Mouse (Mus musculus): ENCODE measurements at regions not wholly inside any gene's neighbourhood (a gene's known extent, or its start where the extent isn't known, plus 50 kb on each side); places are given as distances from the start of the nearest gene placed in this dataset.

DNA sequence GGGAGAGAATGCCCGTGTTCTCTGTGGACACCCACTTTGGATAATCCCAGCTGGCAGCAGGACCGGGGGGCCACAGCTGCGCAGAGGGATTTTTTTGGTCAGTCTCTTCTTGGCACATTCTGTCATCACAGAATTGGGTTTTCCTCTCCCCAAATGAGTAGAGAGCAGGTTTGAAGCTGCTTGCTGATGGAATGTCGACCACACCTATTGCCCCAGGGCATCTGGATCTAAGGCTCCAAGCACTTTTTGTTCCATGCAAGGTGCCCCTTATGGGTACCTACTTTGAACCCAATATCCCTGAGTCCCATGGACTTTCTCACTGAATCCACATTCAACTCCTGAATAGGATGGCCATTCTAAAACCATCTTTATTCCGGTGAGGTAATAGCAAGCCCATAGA, 314.3 kb upstream of the Npvf start:
- Histone ChIP-seq H3K27ac (no peak overlapping the region), H3K9me3 (replicated peaks; ENCODE audit: low read length) (no peaks in the 10 kb centered on the region), H3K4me2 (ENCODE audit: low read length) (no peak overlapping the region), H3K36me3 (ENCODE audit: insufficient read depth, low read length) (no peaks in the 10 kb centered on the region), H3K4me3 (replicated peaks; ENCODE audit: low read depth, low read length) (no peak overlapping the region), H3K27me3 (ENCODE audit: insufficient read depth, low read length) (no peaks in the 10 kb centered on the region), H3K4me1 (replicated peaks; ENCODE audit: insufficient read depth, low read length) (peaks cover 10% of the 10 kb centered on the region; the same call in 1 of the 2 replicates), H3K9ac (ENCODE audit: low read depth, low read length) (no peak overlapping the region)
- DNase-seq (ENCODE audit: low spot score) (no peak), ATAC-seq (replicated peaks; ENCODE audit: low FRiP score, low read depth) (no peak)
- 89% methylated on average over 5 of the region's 5 CpGs for WGBS
- TF ChIP-seq CTCF (IDR thresholded peaks at IDR 0.05; ENCODE audit: low read depth) = no peak

DNA sequence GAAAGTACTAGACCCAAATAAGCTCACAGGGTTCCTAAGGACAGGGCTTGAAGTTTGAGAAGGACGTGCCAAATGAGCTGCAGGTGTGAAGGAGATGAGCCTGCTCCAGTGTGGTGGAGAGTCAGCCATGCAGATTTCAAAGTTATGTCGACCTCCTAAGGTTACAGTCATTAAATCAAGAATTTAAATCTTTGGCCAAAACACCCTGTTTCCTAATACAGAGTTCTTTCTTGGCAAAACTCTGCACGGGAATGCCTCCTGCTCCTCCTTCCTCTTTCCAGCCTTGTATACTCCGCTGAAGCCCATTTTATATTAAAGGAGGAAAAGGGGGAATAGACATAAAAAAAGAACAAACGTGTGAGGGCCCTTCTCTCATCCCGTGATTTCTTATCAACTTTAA, 315.1 kb upstream of the Npvf start:
- DNase-seq (ENCODE audit: low spot score) (peak; percentile 55), ATAC-seq (replicated peaks; ENCODE audit: low FRiP score, low read depth) (no peak)
- peaks cover 10% of the 10 kb centered on the region; the same call in 1 of the 2 replicates for H3K4me1 ChIP-seq (replicated peaks; ENCODE audit: insufficient read depth, low read length)
- H3K27ac ChIP-seq = no peak overlapping the region
- no peak overlapping the region for H3K4me3 ChIP-seq (replicated peaks; ENCODE audit: low read depth, low read length)
- no peaks in the 10 kb centered on the region for H3K9me3 ChIP-seq (replicated peaks; ENCODE audit: low read length)
- H3K27me3 ChIP-seq (ENCODE audit: insufficient read depth, low read length) = no peaks in the 10 kb centered on the region
- no peak for TF ChIP-seq CTCF (IDR thresholded peaks at IDR 0.05; ENCODE audit: low read depth)
- no peaks in the 10 kb centered on the region for H3K36me3 ChIP-seq (ENCODE audit: insufficient read depth, low read length)
- no peak overlapping the region for H3K9ac ChIP-seq (ENCODE audit: low read depth, low read length)
- H3K4me2 ChIP-seq (ENCODE audit: low read length) = no peak overlapping the region
- WGBS = 20% methylated on average over 6 of the region's 6 CpGs

DNA sequence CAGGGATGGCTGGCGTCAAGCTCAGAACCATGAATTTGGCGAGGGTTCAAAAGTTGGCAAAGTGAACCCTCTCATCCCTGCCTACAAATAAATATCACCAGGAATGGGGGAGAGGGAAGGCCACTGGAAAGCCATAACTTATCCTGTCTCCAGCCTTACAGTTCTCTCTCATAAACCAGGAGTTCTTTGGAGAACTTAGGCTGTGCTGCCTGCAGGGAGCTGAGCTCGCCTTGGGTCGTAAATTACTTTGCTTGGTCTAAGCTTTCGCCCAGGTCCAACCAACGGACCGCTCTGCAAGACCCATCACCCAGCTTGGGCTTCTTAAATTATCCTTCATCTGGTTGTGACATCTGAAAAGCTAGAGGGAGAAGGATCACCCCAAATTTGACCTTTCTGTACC, 315.8 kb upstream of the Npvf start:
- H3K9ac ChIP-seq (ENCODE audit: low read depth, low read length) = no peak overlapping the region
- ATAC-seq (replicated peaks; ENCODE audit: low FRiP score, low read depth) (0 out of 2 replicates have a peak, but pooled peaks have one; percentile 49), DNase-seq (ENCODE audit: low spot score) (peak; percentile 87)
- H3K4me3 ChIP-seq (replicated peaks; ENCODE audit: low read depth, low read length) = no peak overlapping the region
- H3K27me3 ChIP-seq (ENCODE audit: insufficient read depth, low read length) = no peaks in the 10 kb centered on the region
- peaks cover 15% of the 10 kb centered on the region; the same call in 1 of the 2 replicates for H3K4me1 ChIP-seq (replicated peaks; ENCODE audit: insufficient read depth, low read length)
- peak overlapping the region; percentile 27; the same call in 1 of the 2 replicates for H3K4me2 ChIP-seq (ENCODE audit: low read length)
- WGBS = 7% methylated on average over 7 of the region's 7 CpGs
- H3K36me3 ChIP-seq (ENCODE audit: insufficient read depth, low read length) = no peaks in the 10 kb centered on the region
- no peak for TF ChIP-seq CTCF (IDR thresholded peaks at IDR 0.05; ENCODE audit: low read depth)
- no peak overlapping the region; the same call in 1 of the 2 replicates for H3K27ac ChIP-seq
- no peaks in the 10 kb centered on the region for H3K9me3 ChIP-seq (replicated peaks; ENCODE audit: low read length)

DNA sequence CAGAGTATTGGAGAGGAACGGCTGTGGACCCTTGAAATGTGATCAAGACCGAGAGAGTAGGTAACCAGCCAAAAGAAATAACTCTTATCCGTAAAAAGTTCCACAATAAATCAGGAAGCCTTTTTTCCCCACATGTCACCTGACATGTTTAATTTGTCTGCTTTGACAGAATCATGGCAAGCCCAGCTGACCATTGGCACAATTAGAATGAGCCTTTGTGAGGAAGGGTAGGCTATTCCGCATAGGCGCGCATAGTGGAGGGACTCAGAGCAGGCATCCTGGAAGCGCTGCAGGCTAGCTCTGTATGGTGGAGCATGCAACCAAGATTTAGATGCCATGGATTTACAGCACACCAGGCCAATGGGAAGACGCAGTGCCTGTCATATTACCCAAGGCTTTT, 316.5 kb upstream of the Npvf start:
- no peak overlapping the region for H3K4me3 ChIP-seq (replicated peaks; ENCODE audit: low read depth, low read length)
- 30% methylated on average over 8 of the region's 8 CpGs for WGBS
- no peak overlapping the region for H3K4me2 ChIP-seq (ENCODE audit: low read length)
- peaks cover 15% of the 10 kb centered on the region; the same call in 1 of the 2 replicates for H3K4me1 ChIP-seq (replicated peaks; ENCODE audit: insufficient read depth, low read length)
- no peaks in the 10 kb centered on the region for H3K9me3 ChIP-seq (replicated peaks; ENCODE audit: low read length)
- no peak overlapping the region; the same call in 1 of the 2 replicates for H3K27ac ChIP-seq
- TF ChIP-seq CTCF (IDR thresholded peaks at IDR 0.05; ENCODE audit: low read depth) = no peak
- no peak overlapping the region for H3K9ac ChIP-seq (ENCODE audit: low read depth, low read length)
- no peaks in the 10 kb centered on the region for H3K27me3 ChIP-seq (ENCODE audit: insufficient read depth, low read length)
- H3K36me3 ChIP-seq (ENCODE audit: insufficient read depth, low read length) = no peaks in the 10 kb centered on the region
- ATAC-seq (replicated peaks; ENCODE audit: low FRiP score, low read depth) (no peak), DNase-seq (ENCODE audit: low spot score) (peak; percentile 59)

DNA sequence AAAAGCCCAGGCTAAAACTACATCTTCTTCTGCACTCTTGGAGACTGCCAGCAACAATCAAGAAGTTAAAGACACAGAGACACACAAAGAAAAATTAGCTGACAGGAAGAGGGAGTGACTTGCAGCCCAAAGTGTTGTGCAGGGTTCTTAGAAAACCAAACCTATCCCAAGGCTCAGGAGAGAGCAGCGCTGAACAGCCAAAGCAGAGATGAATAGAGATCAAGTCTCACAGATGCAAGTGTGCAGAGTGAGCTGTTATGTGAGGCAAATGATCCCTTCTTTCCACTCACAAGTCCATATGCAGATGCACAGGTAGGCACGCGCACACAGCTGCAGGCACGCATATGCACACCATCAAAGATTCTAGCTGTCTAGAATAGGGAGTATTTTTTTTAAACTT, 318.0 kb upstream of the Npvf start:
- WGBS = 46% methylated on average over 4 of the region's 4 CpGs
- Histone ChIP-seq H3K27me3 (ENCODE audit: insufficient read depth, low read length) (no peaks in the 10 kb centered on the region), H3K4me2 (ENCODE audit: low read length) (no peak overlapping the region), H3K27ac (peak overlapping the region; percentile 71), H3K36me3 (ENCODE audit: insufficient read depth, low read length) (no peaks in the 10 kb centered on the region), H3K4me1 (replicated peaks; ENCODE audit: insufficient read depth, low read length) (peaks cover 18% of the 10 kb centered on the region), H3K4me3 (replicated peaks; ENCODE audit: low read depth, low read length) (no peak overlapping the region), H3K9me3 (replicated peaks; ENCODE audit: low read length) (no peaks in the 10 kb centered on the region), H3K9ac (ENCODE audit: low read depth, low read length) (no peak overlapping the region)
- ATAC-seq (replicated peaks; ENCODE audit: low FRiP score, low read depth) (no peak), DNase-seq (ENCODE audit: low spot score) (peak; percentile 54)
- TF ChIP-seq CTCF (IDR thresholded peaks at IDR 0.05; ENCODE audit: low read depth) = no peak

DNA sequence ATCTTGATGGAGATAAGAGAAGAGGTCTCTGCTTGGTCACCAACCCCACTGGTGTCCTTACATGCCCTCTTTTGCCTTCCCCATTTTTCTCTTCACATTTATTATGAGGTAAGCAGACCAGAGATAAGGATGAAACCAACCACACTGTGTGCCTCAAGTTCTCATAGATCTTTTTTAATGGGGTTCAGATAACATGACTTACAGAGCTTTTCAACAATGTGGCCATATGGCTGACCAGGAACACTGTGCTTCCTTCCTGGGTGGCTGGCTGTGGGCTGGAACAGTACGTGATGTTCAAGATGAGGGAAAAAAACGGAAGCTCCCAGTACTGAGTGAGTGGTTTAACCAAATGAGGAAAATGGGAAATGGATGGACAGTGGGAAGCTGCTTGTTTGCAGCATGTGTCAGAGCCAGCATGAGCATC, 319.0 kb upstream of the Npvf start:
- Histone ChIP-seq H3K9ac (ENCODE audit: low read depth, low read length) (no peak overlapping the region), H3K27ac (peak overlapping the region; percentile 80), H3K36me3 (ENCODE audit: insufficient read depth, low read length) (no peaks in the 10 kb centered on the region), H3K4me3 (replicated peaks; ENCODE audit: low read depth, low read length) (no peak overlapping the region), H3K4me2 (ENCODE audit: low read length) (no peak overlapping the region), H3K27me3 (ENCODE audit: insufficient read depth, low read length) (no peaks in the 10 kb centered on the region), H3K9me3 (replicated peaks; ENCODE audit: low read length) (no peaks in the 10 kb centered on the region), H3K4me1 (replicated peaks; ENCODE audit: insufficient read depth, low read length) (peaks cover 25% of the 10 kb centered on the region)
- ATAC-seq (replicated peaks; ENCODE audit: low FRiP score, low read depth) = 0 out of 2 replicates have a peak, but pooled peaks have one; percentile 27
- peak; percentile 86 for DNase-seq (ENCODE audit: low spot score)
- TF ChIP-seq CTCF (IDR thresholded peaks at IDR 0.05; ENCODE audit: low read depth) = no peak
- 58% methylated on average over 2 of the region's 2 CpGs for WGBS

DNA sequence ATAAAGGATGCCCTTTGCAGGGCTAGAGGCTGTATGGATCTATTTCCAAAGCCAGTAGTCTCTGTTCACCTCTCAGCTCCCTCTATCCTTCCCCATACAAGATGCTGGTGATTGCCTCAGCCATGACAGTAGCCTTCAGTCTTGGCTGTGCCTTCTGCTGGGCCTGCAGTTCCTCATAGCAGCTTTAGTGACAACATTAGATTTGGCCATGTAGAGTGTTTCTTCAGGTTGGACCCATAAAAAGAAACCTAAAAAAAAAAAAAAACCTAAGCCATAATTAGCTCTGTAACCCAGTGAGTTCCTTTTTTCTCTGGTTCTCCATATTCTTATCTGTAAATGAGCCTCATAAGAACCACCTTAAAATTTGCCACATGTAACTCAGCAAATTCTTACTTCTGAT, 319.6 kb upstream of the Npvf start:
- ATAC-seq (replicated peaks; ENCODE audit: low FRiP score, low read depth) (no peak), DNase-seq (ENCODE audit: low spot score) (no peak)
- no peak for TF ChIP-seq CTCF (IDR thresholded peaks at IDR 0.05; ENCODE audit: low read depth)
- no peak overlapping the region for H3K9ac ChIP-seq (ENCODE audit: low read depth, low read length)
- H3K4me1 ChIP-seq (replicated peaks; ENCODE audit: insufficient read depth, low read length) = peaks cover 25% of the 10 kb centered on the region
- H3K4me3 ChIP-seq (replicated peaks; ENCODE audit: low read depth, low read length) = no peak overlapping the region
- H3K4me2 ChIP-seq (ENCODE audit: low read length) = no peak overlapping the region
- H3K27ac ChIP-seq = peak overlapping the region; percentile 80
- no peaks in the 10 kb centered on the region for H3K36me3 ChIP-seq (ENCODE audit: insufficient read depth, low read length)
- no peaks in the 10 kb centered on the region for H3K9me3 ChIP-seq (replicated peaks; ENCODE audit: low read length)
- no peaks in the 10 kb centered on the region for H3K27me3 ChIP-seq (ENCODE audit: insufficient read depth, low read length)
